Mouse (Mus musculus): ENCODE measurements around the gene Olfr812. TPM values are rescaled to one million over a fixed set of nuclear protein-coding genes. Genes with fewer than 3 reads are reported as not detected.
"Not testable (repeated sequence)": the region's sequence is repeated elsewhere in the genome, so short reads cannot be mapped to it uniquely, and the experiment has no call there.

Olfr812 gene
- total RNA-seq (2012; rRNA removed) (not detected in 2 replicates), polyA plus RNA-seq (2012; ENCODE audit: insufficient read depth in 1 of 2, insufficient read length in 2 of 2, low read depth in 1 of 2, low replicate concordance in 2 of 2, missing spikeins in 1 of 2) (not detected)

- Histone ChIP-seq H3K27ac (ENCODE audit: control insufficient read depth, low read depth, low read length) (no peak within 1 kb of the TSS), H3K9ac (ENCODE audit: control insufficient read depth, low read depth, low read length, poor library complexity, severe bottlenecking) (no peak within 1 kb of the TSS), H3K79me2 (ENCODE audit: control insufficient read depth, insufficient read depth, low read length, poor library complexity) (no peaks in the 10 kb centered on the region), H3K36me3 (ENCODE audit: control insufficient read depth in 1 of 2, insufficient read depth in 2 of 2, low read length in 2 of 2) (no peaks in the 10 kb centered on the region), H3K4me1 (ENCODE audit: control insufficient read depth in 1 of 2, insufficient read depth in 2 of 2, low read length in 2 of 2) (no peaks in the 10 kb centered on the region), H3K27me3 (ENCODE audit: control insufficient read depth in 1 of 2, insufficient read depth in 2 of 2, low read length in 2 of 2) (no peaks in the 10 kb centered on the region), H3K4me3 (ENCODE audit: control insufficient read depth in 1 of 2, insufficient read depth in 1 of 2, low read depth in 2 of 2, low read length in 2 of 2) (no peak within 1 kb of the TSS), H3K9me3 (replicated peaks; ENCODE audit: insufficient read depth, low read length) (no peaks in the 10 kb centered on the region)
- TF ChIP-seq ZC3H11A (IDR thresholded peaks at IDR 0.05; ENCODE audit: low read depth, low read length): no peak
- no peak for TF ChIP-seq CHD1 (IDR thresholded peaks at IDR 0.05; ENCODE audit: low read depth, low read length)
- no peak for TF ChIP-seq NELFE (IDR thresholded peaks at IDR 0.05; ENCODE audit: low read depth, low read length)
- TF ChIP-seq RAD21 (IDR thresholded peaks at IDR 0.05; ENCODE audit: low read depth, low read length): no peak
- TF ChIP-seq USF2 (IDR thresholded peaks at IDR 0.05; ENCODE audit: borderline replicate concordance in 1 of 2, insufficient read depth in 1 of 2, low read depth in 1 of 2, low read length in 2 of 2): no peak
- TF ChIP-seq SIN3A (IDR thresholded peaks at IDR 0.05; ENCODE audit: low read length): no peak
- TF ChIP-seq MYB (IDR thresholded peaks at IDR 0.05; ENCODE audit: low read depth, low read length): no peak
- TF ChIP-seq MAZ (IDR thresholded peaks at IDR 0.05; ENCODE audit: low read depth, low read length): no peak
- no peak for DNase-seq (ENCODE audit: low read depth, low spot score)
These were observed at the start of gene Olfr812 for GRCm38 (mm10) chr10:129845994-129846393. Gene Olfr812, minus strand, starts transcription at chr10:129846094.

GRCm38 (mm10) chr10:129885934-129886333, 40.0 kb upstream of the Olfr812 start:
- H3K27me3 ChIP-seq (ENCODE audit: control insufficient read depth in 1 of 2, insufficient read depth in 2 of 2, low read length in 2 of 2): no peaks in the 10 kb centered on the region
- no peaks in the 10 kb centered on the region for H3K4me1 ChIP-seq (ENCODE audit: control insufficient read depth in 1 of 2, insufficient read depth in 2 of 2, low read length in 2 of 2)
- H3K27ac ChIP-seq (ENCODE audit: control insufficient read depth, low read depth, low read length): no peak overlapping the region
- H3K36me3 ChIP-seq (ENCODE audit: control insufficient read depth in 1 of 2, insufficient read depth in 2 of 2, low read length in 2 of 2): no peaks in the 10 kb centered on the region
- H3K9ac ChIP-seq (ENCODE audit: control insufficient read depth, low read depth, low read length, poor library complexity, severe bottlenecking): no peak overlapping the region
- TF ChIP-seq NRF1 (IDR thresholded peaks at IDR 0.05; ENCODE audit: insufficient read depth, low read depth, low read length, poor library complexity, severe bottlenecking) (no peak), E2F4 (IDR thresholded peaks at IDR 0.05; ENCODE audit: borderline replicate concordance, low read depth, low read length) (no peak), POLR2A (IDR thresholded peaks at IDR 0.05; ENCODE audit: control insufficient read depth in 1 of 2, insufficient read depth in 1 of 2, low read depth in 1 of 2, low read length in 2 of 2, poor library complexity in 1 of 2) (no peak), HCFC1 (IDR thresholded peaks at IDR 0.05; ENCODE audit: low read depth, low read length) (no peak), ZMIZ1 (IDR thresholded peaks at IDR 0.05; ENCODE audit: low read depth, low read length) (no peak), TCF12 (IDR thresholded peaks at IDR 0.05; ENCODE audit: low read depth, low read length) (no peak), MEF2A (IDR thresholded peaks at IDR 0.05; ENCODE audit: extremely low read depth, insufficient replicate concordance, low read depth, low read length, poor library complexity, severe bottlenecking) (no peak), NELFE (IDR thresholded peaks at IDR 0.05; ENCODE audit: low read depth, low read length) (no peak)
- no peaks in the 10 kb centered on the region for H3K79me2 ChIP-seq (ENCODE audit: control insufficient read depth, insufficient read depth, low read length, poor library complexity)
- no peaks in the 10 kb centered on the region for H3K9me3 ChIP-seq (replicated peaks; ENCODE audit: insufficient read depth, low read length)
- H3K4me3 ChIP-seq (ENCODE audit: control insufficient read depth in 1 of 2, insufficient read depth in 1 of 2, low read depth in 2 of 2, low read length in 2 of 2): no peak overlapping the region
- no peak for DNase-seq (ENCODE audit: low read depth, low spot score)

- DNase-seq (ENCODE audit: low read depth, low spot score); H3K4me3 ChIP-seq (ENCODE audit: control insufficient read depth in 1 of 2, insufficient read depth in 1 of 2, low read depth in 2 of 2, low read length in 2 of 2); H3K36me3 ChIP-seq (ENCODE audit: control insufficient read depth in 1 of 2, insufficient read depth in 2 of 2, low read length in 2 of 2); H3K79me2 ChIP-seq (ENCODE audit: control insufficient read depth, insufficient read depth, low read length, poor library complexity); H3K9me3 ChIP-seq (replicated peaks; ENCODE audit: insufficient read depth, low read length); H3K27ac ChIP-seq (ENCODE audit: control insufficient read depth, low read depth, low read length); H3K27me3 ChIP-seq (ENCODE audit: control insufficient read depth in 1 of 2, insufficient read depth in 2 of 2, low read length in 2 of 2); H3K9ac ChIP-seq (ENCODE audit: control insufficient read depth, low read depth, low read length, poor library complexity, severe bottlenecking); H3K4me1 ChIP-seq (ENCODE audit: control insufficient read depth in 1 of 2, insufficient read depth in 2 of 2, low read length in 2 of 2): not testable (repeated sequence)
These were observed 39.6 kb upstream of the Olfr812 start for GRCm38 (mm10) chr10:129885496-129885895.

- not testable (repeated sequence) for H3K79me2 ChIP-seq (ENCODE audit: control insufficient read depth, insufficient read depth, low read length, poor library complexity); H3K4me3 ChIP-seq (ENCODE audit: control insufficient read depth in 1 of 2, insufficient read depth in 1 of 2, low read depth in 2 of 2, low read length in 2 of 2); H3K4me1 ChIP-seq (ENCODE audit: control insufficient read depth in 1 of 2, insufficient read depth in 2 of 2, low read length in 2 of 2); H3K36me3 ChIP-seq (ENCODE audit: control insufficient read depth in 1 of 2, insufficient read depth in 2 of 2, low read length in 2 of 2); DNase-seq (ENCODE audit: low read depth, low spot score); H3K27ac ChIP-seq (ENCODE audit: control insufficient read depth, low read depth, low read length); H3K9me3 ChIP-seq (replicated peaks; ENCODE audit: insufficient read depth, low read length); H3K9ac ChIP-seq (ENCODE audit: control insufficient read depth, low read depth, low read length, poor library complexity, severe bottlenecking); H3K27me3 ChIP-seq (ENCODE audit: control insufficient read depth in 1 of 2, insufficient read depth in 2 of 2, low read length in 2 of 2)
These were observed 33.9 kb upstream of the Olfr812 start, which contains the start of gene Olfr814 for GRCm38 (mm10) chr10:129879751-129880150. Gene Olfr814, minus strand, starts transcription at chr10:129879851.

Data from MEL (cell line).